Mouse (Mus musculus): ENCODE measurements around the gene C1s1.
"Not testable (repeated sequence)": the region's sequence is repeated elsewhere in the genome, so short reads cannot be mapped to it uniquely, and the experiment has no call there.

The C1s1 gene

GRCm38 (mm10) chr6:124542284-124542683, at the start of gene C1s1:
C1s1 (minus strand) TSS chr6:124542359.
- DNase-seq (ENCODE audit: low read depth): peak; percentile 4

DNA sequence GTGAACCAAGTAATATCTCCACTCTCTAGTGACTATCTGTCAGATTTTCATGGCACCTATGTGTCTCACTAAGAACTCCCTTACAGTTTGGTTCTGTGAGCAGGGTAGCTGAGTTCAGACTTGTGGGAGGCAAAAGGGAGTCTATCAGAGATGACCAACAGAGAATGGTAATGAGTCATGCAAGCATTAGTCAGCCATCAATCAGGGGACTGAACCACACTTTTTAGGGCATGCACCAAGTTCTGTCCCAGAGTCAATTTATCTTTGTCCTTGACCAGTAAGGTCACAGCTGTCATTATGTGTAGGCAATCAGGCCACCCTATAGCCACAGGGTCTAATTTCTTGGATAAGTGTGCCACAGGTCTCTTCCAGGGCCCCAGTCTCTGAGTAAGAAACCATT, 46.6 kb upstream of the C1s1 start:
- no peak for DNase-seq (ENCODE audit: low read depth)

- no peak for DNase-seq (ENCODE audit: low read depth)
Measured at GRCm38 (mm10) chr6:124586266-124586665, 44.1 kb upstream of the C1s1 start.

- no peak for DNase-seq (ENCODE audit: low read depth)
Measured at GRCm38 (mm10) chr6:124585761-124586160, 43.6 kb upstream of the C1s1 start.

GRCm38 (mm10) chr6:124584935-124585334, 42.8 kb upstream of the C1s1 start:
- no peak for DNase-seq (ENCODE audit: low read depth)

GRCm38 (mm10) chr6:124582231-124582630, 40.1 kb upstream of the C1s1 start:
- no peak for DNase-seq (ENCODE audit: low read depth)

GRCm38 (mm10) chr6:124580155-124580554, 38.0 kb upstream of the C1s1 start:
- DNase-seq (ENCODE audit: low read depth): not testable (repeated sequence)

GRCm38 (mm10) chr6:124575155-124575678, 33.1 kb upstream of the C1s1 start:
- DNase-seq (ENCODE audit: low read depth): not testable (repeated sequence)

DNA sequence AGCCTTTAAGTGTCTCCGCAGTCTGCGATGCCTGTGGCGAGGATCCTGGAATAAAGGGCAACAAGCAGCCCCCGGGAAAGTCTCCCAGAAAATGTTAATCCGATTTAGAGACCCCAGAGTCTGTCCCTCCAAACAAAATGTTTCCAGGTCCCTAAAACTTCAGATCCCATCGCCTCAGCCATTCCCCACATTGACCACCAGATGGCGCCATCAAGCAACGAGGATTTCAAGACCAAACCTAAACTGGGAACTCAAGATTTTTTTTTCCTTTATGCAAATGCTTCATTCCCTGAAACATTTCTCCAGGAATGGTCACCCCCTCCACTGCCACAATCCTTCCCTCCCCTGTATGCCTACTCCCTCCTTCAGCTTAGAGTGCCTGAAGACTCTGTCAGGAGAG, 27.9 kb upstream of the C1s1 start, which contains the start of gene C1rb:
TSS of gene C1rb (plus strand) at position 269 of the 400 bp plus-strand sequence.
- peak; percentile 75 for DNase-seq (ENCODE audit: low read depth)

- DNase-seq (ENCODE audit: low read depth): not testable (repeated sequence)
Measured at GRCm38 (mm10) chr6:124561611-124562010, 19.5 kb upstream of the C1s1 start.

DNA sequence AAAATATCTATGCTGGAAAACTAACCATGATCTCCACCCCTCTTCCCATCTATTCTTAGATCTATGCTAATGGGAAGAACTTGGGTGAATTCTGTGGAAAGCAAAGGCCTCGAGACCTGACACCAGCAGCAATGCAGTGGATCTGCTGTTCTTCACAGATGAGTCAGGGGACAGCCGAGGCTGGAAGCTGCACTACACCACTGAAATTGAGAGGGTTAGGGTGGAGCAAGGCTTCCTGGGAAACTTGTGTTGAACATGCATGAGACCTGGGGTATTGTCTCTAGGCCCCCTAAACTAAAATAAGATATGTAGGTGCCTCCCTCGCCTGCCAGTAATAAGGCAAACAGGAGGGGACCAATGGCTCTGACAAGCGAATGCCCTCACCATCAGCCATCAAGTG, 19.0 kb upstream of the C1s1 start:
- not testable (repeated sequence) for DNase-seq (ENCODE audit: low read depth)

DNA sequence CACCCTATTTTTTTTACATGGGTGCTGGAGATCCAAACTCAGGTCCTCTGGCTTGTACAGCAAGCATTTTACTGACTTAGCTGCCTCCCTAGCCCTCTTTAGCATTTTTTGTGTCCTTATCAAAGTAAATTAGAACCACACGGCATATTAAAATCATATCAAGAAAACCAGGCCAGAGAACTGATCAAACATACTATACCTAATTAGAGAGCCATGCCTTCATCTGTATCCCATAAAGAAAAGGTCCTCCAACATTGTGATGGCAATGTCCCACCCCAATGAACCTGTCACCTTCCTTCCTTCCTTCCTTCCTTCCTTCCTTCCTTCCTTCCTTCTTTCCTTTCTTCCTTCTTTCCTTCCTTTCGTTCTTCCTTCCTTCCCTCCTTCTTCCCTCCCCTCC, 13.8 kb upstream of the C1s1 start:
- DNase-seq (ENCODE audit: low read depth): not testable (repeated sequence)

DNA sequence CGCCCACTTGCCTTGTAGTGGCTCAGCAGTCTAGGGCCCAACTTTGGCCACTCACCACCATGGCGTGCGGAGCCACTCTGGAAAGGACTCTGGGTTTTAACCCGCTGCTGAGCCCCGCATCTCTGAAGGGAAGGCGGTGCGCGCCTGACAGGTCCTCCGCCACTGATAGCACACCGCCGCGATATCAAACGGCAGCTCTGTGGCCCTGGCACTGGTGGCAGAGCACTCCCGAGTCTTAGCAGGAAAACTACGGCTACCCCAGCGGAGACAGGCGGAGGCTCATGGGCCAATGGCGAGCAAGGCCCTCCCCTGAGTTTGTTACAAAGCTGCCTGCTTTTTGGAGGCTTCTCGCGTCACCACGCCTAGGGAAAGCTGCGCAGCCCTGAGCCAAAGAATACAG, 10.6 kb upstream of the C1s1 start:
- no peak for DNase-seq (ENCODE audit: low read depth)

DNA sequence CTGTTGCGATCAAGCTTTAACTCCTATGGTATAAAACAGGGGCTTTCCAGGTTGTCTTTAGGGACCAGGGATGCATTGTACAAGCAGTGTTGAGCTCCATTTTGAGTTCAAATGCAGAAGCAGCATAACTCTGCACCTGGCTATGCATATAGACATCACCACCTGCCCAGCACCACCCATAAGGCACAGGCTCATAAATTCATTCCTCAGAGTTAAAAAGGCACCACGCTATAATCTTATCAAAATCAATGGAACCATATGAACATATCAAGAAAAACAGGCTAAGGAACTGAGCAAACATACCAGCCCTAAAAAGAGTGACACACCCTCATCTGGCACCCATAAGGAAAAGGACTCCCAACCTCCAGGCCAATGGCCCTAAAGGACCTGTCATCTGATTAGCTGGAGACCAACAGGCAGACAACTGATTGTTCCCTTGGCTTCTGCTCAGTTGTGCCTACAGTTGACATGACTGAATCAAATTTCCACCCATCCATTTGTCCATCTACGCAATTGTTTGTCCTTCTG, 6.9 kb upstream of the C1s1 start:
- DNase-seq (ENCODE audit: low read depth): no peak

GRCm38 (mm10) chr6:124547979-124548378, 5.8 kb upstream of the C1s1 start:
- not testable (repeated sequence) for DNase-seq (ENCODE audit: low read depth)

- no peak for DNase-seq (ENCODE audit: low read depth)
Measured at GRCm38 (mm10) chr6:124545425-124545824, 3.3 kb upstream of the C1s1 start.

GRCm38 (mm10) chr6:124544466-124544865, 2.3 kb upstream of the C1s1 start:
- no peak for DNase-seq (ENCODE audit: low read depth)

DNA sequence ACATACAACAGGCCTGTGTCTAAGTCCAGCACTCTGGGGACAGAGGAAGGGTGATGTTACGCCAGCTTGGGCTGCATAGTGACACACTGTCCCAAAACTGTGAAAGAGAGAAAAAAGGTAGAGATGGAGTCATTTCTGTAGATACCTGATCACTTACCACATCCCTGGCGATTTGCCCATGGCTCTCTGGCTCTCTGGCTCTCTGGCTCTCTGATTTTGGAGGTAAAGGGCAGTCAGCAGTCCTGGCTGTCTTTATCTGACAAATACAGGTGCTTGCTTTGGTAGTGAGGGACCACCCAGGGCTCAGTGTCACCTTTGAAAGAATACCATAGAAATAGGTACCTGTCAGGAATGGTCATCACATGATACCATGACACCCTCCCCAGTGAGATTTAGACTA, 983 bp downstream of the C1s1 start:
- DNase-seq (ENCODE audit: low read depth): not testable (repeated sequence)

- DNase-seq (ENCODE audit: low read depth): not testable (repeated sequence)
Measured at GRCm38 (mm10) chr6:124536125-124536829, 5.9 kb downstream of the C1s1 start.

DNA sequence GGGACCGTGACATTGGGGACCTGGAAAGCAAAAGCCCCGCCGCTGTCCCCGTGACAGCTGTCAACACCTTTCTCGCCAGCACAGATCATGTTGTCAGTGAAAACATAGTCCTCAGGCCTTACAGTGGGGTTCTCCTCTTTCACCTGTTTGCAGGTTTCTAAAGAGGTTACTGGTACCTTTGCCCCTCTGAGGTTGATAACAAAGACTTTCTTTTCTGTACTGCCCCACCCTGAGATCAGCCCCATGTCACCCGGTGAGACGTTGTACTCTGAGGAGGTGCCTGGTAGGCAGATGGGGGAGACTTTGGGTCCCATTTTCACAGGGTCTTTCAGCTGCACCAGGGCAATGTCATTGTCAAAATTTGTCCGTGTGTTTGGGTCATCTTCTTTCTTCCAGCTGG, 11.1 kb downstream of the C1s1 start:
- no peak for DNase-seq (ENCODE audit: low read depth)

- no peak for DNase-seq (ENCODE audit: low read depth)
Measured at GRCm38 (mm10) chr6:124527881-124528280, 14.3 kb downstream of the C1s1 start.

DNA sequence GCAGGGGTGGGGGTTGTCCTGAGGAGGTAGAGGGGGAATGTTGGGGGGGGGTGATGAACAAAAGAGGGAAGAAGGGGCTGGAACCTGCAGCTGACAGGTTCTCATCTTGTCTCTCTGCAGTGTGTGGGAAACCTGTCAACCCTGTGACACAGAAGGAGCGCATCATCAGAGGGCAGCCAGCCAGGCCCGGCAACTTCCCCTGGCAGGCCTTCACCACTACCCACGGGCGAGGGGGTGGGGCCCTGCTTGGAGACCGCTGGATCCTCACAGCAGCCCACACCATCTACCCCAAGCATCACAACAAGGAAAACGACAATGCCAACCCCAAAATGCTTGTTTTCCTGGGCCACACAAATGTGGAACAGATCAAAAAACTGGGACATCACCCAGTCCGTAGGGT, 20.1 kb downstream of the C1s1 start:
- not testable (repeated sequence) for DNase-seq (ENCODE audit: low read depth)

GRCm38 (mm10) chr6:124517733-124518132, 24.4 kb downstream of the C1s1 start:
- DNase-seq (ENCODE audit: low read depth): not testable (repeated sequence)
